Mouse (Mus musculus): ENCODE measurements around the gene Tbkbp1. TPM values are rescaled to one million over a fixed set of nuclear protein-coding genes. Genes with fewer than 3 reads are reported as not detected.

Tbkbp1 gene
- polyA plus RNA-seq, 1 experiment from 2014 or later: 6.4 TPM

DNA sequence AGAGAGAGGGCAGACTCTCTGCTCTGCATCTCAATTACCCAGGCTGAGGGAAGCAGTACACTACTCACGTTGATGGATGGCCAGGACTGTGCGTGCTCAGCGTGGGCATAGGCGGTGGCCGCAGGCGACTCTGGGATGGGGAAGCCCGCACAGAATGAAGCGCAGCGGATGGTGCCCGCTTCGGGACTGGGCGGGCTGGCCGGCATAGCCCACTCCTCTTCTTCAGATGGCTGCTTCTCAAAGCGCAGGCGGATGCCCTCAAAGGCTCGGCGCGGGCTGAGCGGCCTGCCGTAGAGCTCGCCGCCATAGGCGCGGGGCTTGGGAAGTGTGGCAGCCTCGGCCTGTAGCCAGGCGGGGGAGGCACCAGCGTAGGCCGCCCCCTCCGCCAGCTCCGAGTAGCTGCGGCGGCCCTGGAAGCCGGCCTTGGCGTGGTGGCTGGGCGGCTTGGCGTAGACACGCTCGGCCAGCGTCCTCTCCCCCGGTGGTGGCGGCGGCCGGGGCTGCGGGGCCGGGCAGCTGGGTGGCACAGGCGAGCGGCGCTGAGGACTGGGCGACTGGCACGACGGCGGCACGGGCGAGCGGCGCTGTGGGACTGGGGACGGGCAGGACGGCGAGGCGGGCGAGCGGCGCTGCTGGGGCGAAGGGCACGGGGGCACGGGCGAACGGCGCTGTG, 12.6 kb downstream of the Tbkbp1 start:
- 3% methylated on average over 69 of the region's 69 CpGs for WGBS
- Histone ChIP-seq H3K9me3 (no peaks in the 10 kb centered on the region), H3K4me1 (replicated peaks) (peaks cover 41% of the 10 kb centered on the region), H3K27ac (peak overlapping the region; percentile 83), H3K36me3 (peaks cover 18% of the 10 kb centered on the region; the same call in 1 of the 2 replicates), H3K4me3 (peak overlapping the region; percentile 63), H3K27me3 (ENCODE audit: insufficient read depth, poor library complexity, severe bottlenecking) (peaks cover 83% of the 10 kb centered on the region)
- peak; percentile 47 for DNase-seq (ENCODE audit: low spot score)

DNA sequence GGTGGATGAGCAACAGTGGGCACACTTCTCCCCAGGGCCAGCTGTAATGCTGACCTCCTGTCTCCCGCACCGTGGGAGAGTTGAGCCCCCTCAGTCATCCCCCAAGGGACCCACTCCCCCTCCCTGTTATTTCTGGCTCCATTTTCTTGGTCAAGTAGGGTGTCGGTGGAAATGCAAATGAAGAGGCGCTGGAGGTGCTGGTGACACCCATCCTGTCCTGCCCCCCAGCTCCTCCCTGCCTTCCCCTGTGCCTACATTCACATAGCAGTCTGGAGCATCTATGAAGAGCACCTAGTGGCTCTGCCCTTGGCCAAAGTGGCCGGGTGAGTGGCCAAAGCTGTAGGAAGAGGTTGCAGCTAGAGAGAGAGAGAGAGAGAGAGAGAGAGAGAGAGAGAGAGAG, 18.0 kb downstream of the Tbkbp1 start:
- no peak overlapping the region for H3K27ac ChIP-seq
- DNase-seq (ENCODE audit: low spot score): no peak
- WGBS: 70% methylated on average over 5 of the region's 5 CpGs
- H3K4me1 ChIP-seq (replicated peaks): peaks cover 39% of the 10 kb centered on the region
- H3K9me3 ChIP-seq: no peaks in the 10 kb centered on the region
- peaks cover 96% of the 10 kb centered on the region for H3K27me3 ChIP-seq (ENCODE audit: insufficient read depth, poor library complexity, severe bottlenecking)
- 0 out of 2 replicates have a peak, but pooled peaks cover 2% of the 10 kb centered on the region for H3K36me3 ChIP-seq
- H3K4me3 ChIP-seq: no peak overlapping the region

DNA sequence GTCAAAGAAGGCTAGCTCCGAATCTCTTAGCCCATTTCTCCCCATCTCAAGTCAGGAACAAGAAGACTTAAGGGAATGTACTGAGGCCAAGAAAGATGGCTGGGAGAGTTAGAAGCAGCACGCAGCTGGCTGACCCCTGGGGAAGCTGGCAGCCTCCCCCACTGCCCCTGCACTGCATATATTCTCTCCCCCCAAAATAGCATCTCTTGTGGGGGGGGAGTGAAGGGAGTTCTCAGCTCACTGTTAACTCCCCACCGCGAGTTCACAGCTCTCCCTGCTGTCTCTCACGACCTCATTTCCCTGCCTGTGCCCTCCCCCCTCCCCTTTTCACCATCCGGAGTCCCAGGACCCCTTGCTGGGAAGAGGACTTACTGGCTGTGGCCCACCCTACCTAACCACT, 19.1 kb downstream of the Tbkbp1 start:
- no peak overlapping the region for H3K4me3 ChIP-seq
- H3K9me3 ChIP-seq: no peaks in the 10 kb centered on the region
- H3K27me3 ChIP-seq (ENCODE audit: insufficient read depth, poor library complexity, severe bottlenecking): peaks cover 96% of the 10 kb centered on the region
- no peak overlapping the region for H3K27ac ChIP-seq
- no peak for DNase-seq (ENCODE audit: low spot score)
- WGBS: 21% methylated on average over 6 of the region's 6 CpGs
- peaks cover 39% of the 10 kb centered on the region for H3K4me1 ChIP-seq (replicated peaks)
- H3K36me3 ChIP-seq: no peaks in the 10 kb centered on the region

DNA sequence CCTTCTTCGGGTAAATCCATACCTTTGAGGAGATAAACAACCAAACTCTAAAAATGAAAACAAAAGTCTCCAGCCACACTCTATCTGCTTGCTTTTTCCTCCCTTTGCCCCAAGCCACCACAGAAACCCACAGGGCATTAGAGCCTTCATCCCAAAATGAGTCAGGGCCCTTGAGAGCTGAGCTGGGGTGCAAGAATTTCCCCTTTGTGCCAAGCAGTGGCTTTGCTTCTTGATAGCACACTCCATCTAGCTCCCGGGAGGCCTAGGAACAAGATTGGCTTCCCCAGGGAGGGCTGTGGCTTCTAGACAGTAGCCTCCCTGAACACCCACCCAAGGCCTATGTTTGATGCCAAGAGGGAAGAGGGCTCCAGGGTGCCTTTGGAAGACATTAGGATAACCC, 19.6 kb downstream of the Tbkbp1 start:
- whole genome bisulfite sequencing: 92% methylated on average over 2 of the region's 2 CpGs
- Histone ChIP-seq H3K27ac (no peak overlapping the region), H3K36me3 (no peaks in the 10 kb centered on the region), H3K4me1 (replicated peaks) (peaks cover 41% of the 10 kb centered on the region), H3K27me3 (ENCODE audit: insufficient read depth, poor library complexity, severe bottlenecking) (peaks cover 95% of the 10 kb centered on the region), H3K4me3 (no peak overlapping the region), H3K9me3 (no peaks in the 10 kb centered on the region)
- no peak for DNase-seq (ENCODE audit: low spot score)

GRCm38 (mm10) chr11:97130318-97130717, 21.0 kb downstream of the Tbkbp1 start:
- H3K9me3 ChIP-seq: no peaks in the 10 kb centered on the region
- H3K27me3 ChIP-seq (ENCODE audit: insufficient read depth, poor library complexity, severe bottlenecking): peaks cover 97% of the 10 kb centered on the region
- 84% methylated on average over 7 of the region's 7 CpGs for WGBS
- no peak overlapping the region for H3K4me3 ChIP-seq
- no peak overlapping the region for H3K27ac ChIP-seq
- peaks cover 49% of the 10 kb centered on the region for H3K4me1 ChIP-seq (replicated peaks)
- H3K36me3 ChIP-seq: no peaks in the 10 kb centered on the region
- no peak for DNase-seq (ENCODE audit: low spot score)

- Histone ChIP-seq H3K4me1 (replicated peaks) (peaks cover 56% of the 10 kb centered on the region), H3K9me3 (no peaks in the 10 kb centered on the region), H3K36me3 (no peaks in the 10 kb centered on the region), H3K27me3 (ENCODE audit: insufficient read depth, poor library complexity, severe bottlenecking) (peaks cover 95% of the 10 kb centered on the region), H3K27ac (no peak overlapping the region), H3K4me3 (no peak overlapping the region)
- WGBS: 66% methylated on average over 3 of the region's 3 CpGs
- DNase-seq (ENCODE audit: low spot score): no peak
These were observed 22.3 kb downstream of the Tbkbp1 start for GRCm38 (mm10) chr11:97128956-97129355.

- Histone ChIP-seq H3K27ac (no peak overlapping the region), H3K36me3 (no peaks in the 10 kb centered on the region), H3K4me1 (replicated peaks) (peaks cover 55% of the 10 kb centered on the region), H3K27me3 (ENCODE audit: insufficient read depth, poor library complexity, severe bottlenecking) (peaks cover 84% of the 10 kb centered on the region), H3K9me3 (no peaks in the 10 kb centered on the region), H3K4me3 (peak overlapping the region; percentile 62)
- 15% methylated on average over 19 of the region's 19 CpGs for WGBS
- DNase-seq (ENCODE audit: low spot score): no peak
These were observed 23.6 kb downstream of the Tbkbp1 start for GRCm38 (mm10) chr11:97127470-97128223.

GRCm38 (mm10) chr11:97126645-97127468, 24.4 kb downstream of the Tbkbp1 start:
- H3K4me1 ChIP-seq (replicated peaks): peaks cover 51% of the 10 kb centered on the region
- peak overlapping the region; percentile 78 for H3K27ac ChIP-seq
- no peaks in the 10 kb centered on the region for H3K36me3 ChIP-seq
- peaks cover 76% of the 10 kb centered on the region for H3K27me3 ChIP-seq (ENCODE audit: insufficient read depth, poor library complexity, severe bottlenecking)
- peak; percentile 39 for DNase-seq (ENCODE audit: low spot score)
- H3K4me3 ChIP-seq: peak overlapping the region; percentile 62
- H3K9me3 ChIP-seq: no peaks in the 10 kb centered on the region
- 4% methylated on average over 32 of the region's 32 CpGs for WGBS

GRCm38 (mm10) chr11:97124266-97125036, 26.8 kb downstream of the Tbkbp1 start:
- DNase-seq (ENCODE audit: low spot score): no peak
- H3K27me3 ChIP-seq (ENCODE audit: insufficient read depth, poor library complexity, severe bottlenecking): peaks cover 66% of the 10 kb centered on the region
- no peak overlapping the region for H3K4me3 ChIP-seq
- no peaks in the 10 kb centered on the region for H3K36me3 ChIP-seq
- H3K27ac ChIP-seq: no peak overlapping the region
- WGBS: 59% methylated on average over 10 of the region's 10 CpGs
- no peaks in the 10 kb centered on the region for H3K9me3 ChIP-seq
- peaks cover 70% of the 10 kb centered on the region for H3K4me1 ChIP-seq (replicated peaks)

DNA sequence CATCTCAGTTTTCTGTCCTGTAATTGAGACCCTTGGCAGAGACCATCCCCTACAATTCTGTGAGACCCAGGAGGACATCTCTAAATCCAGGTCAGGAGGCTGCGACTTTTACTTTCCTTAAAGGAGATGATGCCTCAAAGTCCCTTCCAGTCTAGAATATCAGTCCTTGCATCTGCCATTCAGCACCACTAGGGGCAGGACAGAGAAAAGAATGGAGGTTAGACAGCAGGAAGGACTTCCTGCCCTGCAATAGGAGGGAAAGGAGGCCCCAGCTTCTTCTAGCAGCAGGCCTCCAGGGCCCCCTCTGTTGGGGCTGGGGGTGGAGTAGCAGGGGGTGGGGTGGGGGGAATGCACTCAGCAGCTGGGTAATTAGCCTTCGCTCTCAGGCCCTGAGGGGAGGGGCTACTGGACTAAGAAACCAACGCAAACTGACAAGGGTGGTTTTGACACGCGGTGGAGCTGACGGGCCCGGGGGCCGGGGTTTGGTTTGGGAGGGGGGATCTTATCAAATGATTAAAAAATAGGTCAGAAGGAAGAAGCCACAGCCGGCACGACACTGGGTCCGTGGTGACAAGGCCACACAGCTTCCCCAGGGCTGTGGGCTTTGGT, 27.9 kb downstream of the Tbkbp1 start:
- no peak for DNase-seq (ENCODE audit: low spot score)
- H3K27me3 ChIP-seq (ENCODE audit: insufficient read depth, poor library complexity, severe bottlenecking): peaks cover 66% of the 10 kb centered on the region
- H3K4me3 ChIP-seq: no peak overlapping the region
- peak overlapping the region; percentile 57; the same call in 1 of the 2 replicates for H3K27ac ChIP-seq
- no peaks in the 10 kb centered on the region for H3K9me3 ChIP-seq
- 23% methylated on average over 11 of the region's 11 CpGs for WGBS
- H3K36me3 ChIP-seq: no peaks in the 10 kb centered on the region
- peaks cover 78% of the 10 kb centered on the region for H3K4me1 ChIP-seq (replicated peaks)

GRCm38 (mm10) chr11:97120641-97121040, 30.7 kb downstream of the Tbkbp1 start:
- Histone ChIP-seq H3K27me3 (ENCODE audit: insufficient read depth, poor library complexity, severe bottlenecking) (peaks cover 67% of the 10 kb centered on the region), H3K27ac (0 out of 2 replicates have a peak overlapping the region, but pooled peaks have one; percentile 30), H3K4me3 (no peak overlapping the region), H3K4me1 (replicated peaks) (peaks cover 69% of the 10 kb centered on the region), H3K9me3 (no peaks in the 10 kb centered on the region), H3K36me3 (no peaks in the 10 kb centered on the region)
- DNase-seq (ENCODE audit: low spot score): no peak
- 63% methylated on average over 3 of the region's 3 CpGs for WGBS

DNA sequence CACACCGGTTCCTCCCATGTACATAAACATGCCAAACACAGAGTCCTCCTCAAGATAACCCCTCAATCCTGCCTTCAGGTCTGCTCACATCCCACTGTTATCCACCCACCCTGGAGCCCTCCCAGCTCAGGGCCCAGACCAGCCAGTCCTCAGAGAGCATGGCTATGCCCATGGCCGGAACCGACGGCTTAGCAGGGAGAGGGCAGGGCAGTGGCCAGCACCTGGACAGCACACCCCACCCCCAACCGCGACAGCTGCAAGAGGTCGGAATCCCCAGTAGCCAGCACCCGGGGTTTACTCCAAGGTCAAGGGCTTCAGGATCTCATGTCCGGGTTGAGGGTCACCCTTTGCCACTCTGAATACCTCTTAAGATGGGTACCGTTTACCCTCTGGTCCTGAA, 31.1 kb downstream of the Tbkbp1 start:
- peaks cover 71% of the 10 kb centered on the region for H3K4me1 ChIP-seq (replicated peaks)
- peaks cover 67% of the 10 kb centered on the region for H3K27me3 ChIP-seq (ENCODE audit: insufficient read depth, poor library complexity, severe bottlenecking)
- H3K4me3 ChIP-seq: no peak overlapping the region
- no peaks in the 10 kb centered on the region for H3K9me3 ChIP-seq
- DNase-seq (ENCODE audit: low spot score): no peak
- no peaks in the 10 kb centered on the region for H3K36me3 ChIP-seq
- WGBS: 42% methylated on average over 10 of the region's 10 CpGs
- peak overlapping the region; percentile 35; the same call in 1 of the 2 replicates for H3K27ac ChIP-seq
